Mouse (Mus musculus) lung, embryonic 16.5 days (tissue): ENCODE measurements at regions not wholly inside any gene's neighbourhood (a gene's known extent, or its start where the extent isn't known, plus 50 kb on each side); places are given as distances from the start of the nearest gene placed in this dataset.

ENCODE experiments used
- ATAC-seq: fragments of 200-750 bp; cut with Nextera tagmentation; 2 replicates; pipeline ENCODE4 v1.8.0; 2017; ENCODE audit warnings: low read depth, mild to moderate bottlenecking, moderate library complexity
- H3K27ac ChIP-seq: fragments of 300-500 bp; sonication (generic); 2 replicates; pipeline ENCODE4 v1.5.1; 2014; ENCODE audit warnings: mild to moderate bottlenecking, control low read depth, low read length
- H3K27me3 ChIP-seq: fragments of 300-500 bp; sonication (generic); 2 replicates; pipeline ENCODE4 v1.6.1; 2014; ENCODE audit warnings: low read depth, low read length, mixed read lengths; ENCODE audit not compliant: control insufficient read depth, insufficient read depth
- H3K36me3 ChIP-seq: fragments of 300-500 bp; sonication (generic); 2 replicates; pipeline ENCODE4 v1.6.1; 2014; ENCODE audit warnings: low read length; ENCODE audit not compliant: control insufficient read depth, insufficient read depth
- H3K4me1 ChIP-seq: fragments of 300-500 bp; sonication (generic); replicated peaks from 2 replicates; pipeline ENCODE4 v1.6.1; 2014; ENCODE audit warnings: low read length, mixed read lengths; ENCODE audit not compliant: control insufficient read depth, insufficient read depth
- H3K4me2 ChIP-seq: fragments of 300-500 bp; sonication (generic); 2 replicates; pipeline ENCODE4 v1.6.1; 2014; ENCODE audit warnings: low read depth, low read length, control low read depth
- H3K4me3 ChIP-seq: fragments of 300-500 bp; sonication (generic); 2 replicates; pipeline ENCODE4 v1.5.1; 2014; ENCODE audit warnings: mild to moderate bottlenecking, low read length, control low read depth
- H3K9ac ChIP-seq: fragments of 300-500 bp; sonication (generic); 2 replicates; pipeline ENCODE4 v1.6.1; 2014; ENCODE audit warnings: low read length, control low read depth
- H3K9me3 ChIP-seq: fragments of 300-500 bp; sonication (generic); 2 replicates; pipeline ENCODE4 v1.6.1; 2016; ENCODE audit warnings: low read length; ENCODE audit not compliant: control insufficient read depth
- WGBS: fragments of 180-500 bp; shearing (Covaris S2); extraction: QIAGEN DNeasy Blood & Tissue Kit; methylation state at CpG from one replicate; pipeline ENCODE4 v1.1.7; 2014; 5-methylcytosine and 5-hydroxymethylcytosine counted together

- Histone ChIP-seq H3K9ac (no peak overlapping the region), H3K4me1 (no peaks in the 10 kb centered on the region), H3K36me3 (no peaks in the 10 kb centered on the region), H3K4me2 (no peak overlapping the region), H3K27ac (no peak overlapping the region), H3K9me3 (no peaks in the 10 kb centered on the region), H3K4me3 (no peak overlapping the region), H3K27me3 (no peaks in the 10 kb centered on the region)
- no peak for ATAC-seq
These were observed 1097.2 kb upstream of the Epha7 start for GRCm38 (mm10) chr4:27715696-27716095.

GRCm38 (mm10) chr4:27727761-27728160 lies 1085.2 kb upstream of the Epha7 start:
- Histone ChIP-seq H3K4me3 (no peak overlapping the region), H3K9ac (no peak overlapping the region), H3K9me3 (no peaks in the 10 kb centered on the region), H3K27me3 (no peaks in the 10 kb centered on the region), H3K4me1 (no peaks in the 10 kb centered on the region), H3K4me2 (no peak overlapping the region), H3K36me3 (no peaks in the 10 kb centered on the region), H3K27ac (no peak overlapping the region)
- 91% methylated on average over 3 of the region's 3 CpGs for WGBS
- no peak for ATAC-seq

- no peaks in the 10 kb centered on the region for H3K9me3 ChIP-seq
- H3K36me3 ChIP-seq: no peaks in the 10 kb centered on the region
- H3K4me3 ChIP-seq: no peak overlapping the region
- no peaks in the 10 kb centered on the region for H3K4me1 ChIP-seq
- no peak overlapping the region for H3K9ac ChIP-seq
- no peaks in the 10 kb centered on the region for H3K27me3 ChIP-seq
- no peak overlapping the region for H3K27ac ChIP-seq
- H3K4me2 ChIP-seq: no peak overlapping the region
- ATAC-seq: no peak
These were observed 1078.8 kb upstream of the Epha7 start for GRCm38 (mm10) chr4:27734143-27734542.

GRCm38 (mm10) chr4:27781874-27782273 lies 1031.1 kb upstream of the Epha7 start:
- no peaks in the 10 kb centered on the region for H3K36me3 ChIP-seq
- no peak overlapping the region for H3K4me2 ChIP-seq
- ATAC-seq: peak; percentile 97
- no peak overlapping the region for H3K4me3 ChIP-seq
- no peaks in the 10 kb centered on the region for H3K27me3 ChIP-seq
- H3K9me3 ChIP-seq: no peaks in the 10 kb centered on the region
- H3K9ac ChIP-seq: no peak overlapping the region
- no peak overlapping the region for H3K27ac ChIP-seq
- H3K4me1 ChIP-seq: no peaks in the 10 kb centered on the region
- 36% methylated on average over 2 of the region's 2 CpGs for WGBS

- no peaks in the 10 kb centered on the region for H3K9me3 ChIP-seq
- H3K27ac ChIP-seq: no peak overlapping the region
- ATAC-seq: no peak
- no peak overlapping the region for H3K4me3 ChIP-seq
- H3K36me3 ChIP-seq: no peaks in the 10 kb centered on the region
- no peak overlapping the region for H3K4me2 ChIP-seq
- WGBS: 26% methylated on average over 4 of the region's 4 CpGs
- H3K9ac ChIP-seq: no peak overlapping the region
- H3K27me3 ChIP-seq: no peaks in the 10 kb centered on the region
- no peaks in the 10 kb centered on the region for H3K4me1 ChIP-seq
These were observed 1025.9 kb upstream of the Epha7 start for GRCm38 (mm10) chr4:27787070-27787469.
